Mouse (Mus musculus) embryonic fibroblast, embryonic 13.5 days (primary cell): ENCODE data around the gene Ptges3.

ENCODE experiments used
- CTCF ChIP-seq: IDR thresholded peaks from 2 replicates; pipeline ENCODE4 v1.5.1; 2011; ENCODE audit warnings: mild to moderate bottlenecking, control low read depth, low read length, moderate library complexity, borderline replicate concordance; ENCODE audit not compliant: insufficient read depth
- POLR2A ChIP-seq: IDR thresholded peaks from 2 replicates; pipeline ENCODE4 v1.6.1; 2011; ENCODE audit warnings: low read depth, mild to moderate bottlenecking, control low read depth, low read length, moderate library complexity

DNA sequence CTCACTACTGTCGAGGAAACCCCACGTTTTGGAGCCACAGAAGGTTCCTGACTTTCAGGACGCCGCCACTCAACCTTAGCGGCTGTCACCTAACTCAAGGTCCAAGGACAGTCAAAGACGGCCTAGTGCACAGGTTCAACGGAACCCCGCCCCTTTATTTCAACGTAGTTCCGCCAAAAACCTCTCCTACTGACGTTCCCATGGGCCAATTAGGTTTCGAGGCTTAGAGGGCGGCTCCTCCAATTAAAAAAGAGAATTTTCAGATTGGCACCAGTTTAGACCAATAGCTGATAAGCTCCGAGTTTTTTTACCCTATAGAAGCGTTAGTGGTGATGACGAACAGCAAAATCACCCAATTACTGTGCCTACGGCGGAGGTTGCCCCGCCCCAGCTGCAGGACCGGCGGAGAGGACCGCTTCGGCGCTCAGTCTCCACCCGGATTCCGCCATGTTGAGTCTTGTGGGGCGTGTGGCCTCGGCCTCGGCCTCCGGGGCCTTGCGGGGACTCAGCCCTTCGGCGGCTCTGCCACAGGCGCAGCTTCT lies 24.2 kb downstream of the Ptges3 start, which contains the start of gene Atp5b:
- TF ChIP-seq CTCF (no peak), POLR2A (peak; percentile 93)
